Mouse (Mus musculus) limb, embryonic 14.5 days (tissue): Measurements from ENCODE around the gene Snrk. TPM values are rescaled to one million over a fixed set of nuclear protein-coding genes. Genes with fewer than 3 reads are reported as not detected.

Experiments used
- ATAC-seq: fragments of 200-750 bp; cut with Nextera tagmentation; 2 replicates; pipeline ENCODE4 v1.8.0; 2017; ENCODE audit warnings: low read depth, moderate number of reproducible peaks, moderate TSS enrichment; ENCODE audit not compliant: low FRiP score
- DNase-seq: peaks from one replicate; pipeline ENCODE4 v3.0.0-alpha.2; 2015; ENCODE audit warnings: low spot score
- H3K27ac ChIP-seq: fragments of 300-500 bp; sonication (generic); replicated peaks from 2 replicates; pipeline ENCODE4 v1.5.1; 2014; ENCODE audit warnings: low read depth, mild to moderate bottlenecking, low read length, moderate library complexity, mixed read lengths
- H3K27me3 ChIP-seq: fragments of 300-500 bp; sonication (generic); 2 replicates; pipeline ENCODE4 v1.6.1; 2014; ENCODE audit warnings: low read length, mixed read lengths; ENCODE audit not compliant: control insufficient read depth, insufficient read depth
- H3K36me3 ChIP-seq: fragments of 300-500 bp; sonication (generic); 2 replicates; pipeline ENCODE4 v1.6.1; 2014; ENCODE audit warnings: mild to moderate bottlenecking, low read length, moderate library complexity, mixed read lengths; ENCODE audit not compliant: control insufficient read depth, insufficient read depth
- H3K4me1 ChIP-seq: fragments of 300-500 bp; sonication (generic); 2 replicates; pipeline ENCODE4 v1.6.1; 2014; ENCODE audit warnings: antibody characterized with exemption, low read length, mixed read lengths; ENCODE audit not compliant: control insufficient read depth, insufficient read depth
- H3K4me2 ChIP-seq: fragments of 300-500 bp; sonication (generic); replicated peaks from 2 replicates; pipeline ENCODE4 v1.6.1; 2014; ENCODE audit warnings: low read depth, mild to moderate bottlenecking, low read length, moderate library complexity; ENCODE audit not compliant: severe bottlenecking
- H3K4me3 ChIP-seq: fragments of 300-500 bp; sonication (generic); replicated peaks from 2 replicates; pipeline ENCODE4 v1.5.1; 2014; ENCODE audit warnings: low read length
- H3K9ac ChIP-seq: fragments of 300-500 bp; sonication (generic); 2 replicates; pipeline ENCODE4 v1.6.1; 2014; ENCODE audit warnings: mild to moderate bottlenecking, low read depth, low read length, moderate library complexity; ENCODE audit not compliant: severe bottlenecking
- H3K9me3 ChIP-seq: fragments of 300-500 bp; sonication (generic); 2 replicates; pipeline ENCODE4 v1.6.1; 2016; ENCODE audit warnings: low read length; ENCODE audit not compliant: control insufficient read depth
- POLR2A ChIP-seq: fragments of 200-500 bp; IDR thresholded peaks from 2 replicates; pipeline ENCODE4 v1.8.0; 2012; ENCODE audit warnings: inconsistent platforms, mild to moderate bottlenecking, moderate library complexity, borderline replicate concordance; ENCODE audit not compliant: insufficient read depth, insufficient read length; ENCODE audit errors: extremely low read depth
- WGBS: fragments of 180-500 bp; shearing (Covaris S2); extraction: QIAGEN DNeasy Blood & Tissue Kit; methylation state at CpG from one replicate; pipeline ENCODE4 v1.1.7; 2014; 5-methylcytosine and 5-hydroxymethylcytosine counted together
- polyA plus RNA-seq, 2 experiments: library from polyadenylated mRNA; depleted of rRNA in 1 of 2; stranded (reverse) in 1 of 2; unstranded in 1 of 2; fragments of >200 nt; fragmentation: Nextera tagmentation in 1 of 2; extraction: Ambion mirVana in 1 of 2; gene quantifications; 2 replicates each; pipeline versions ENCODE4 v1.2.1 to v1.2.3; 2012 to 2014

Gene Snrk
- polyA plus RNA-seq, 2 experiments, result 40.2 to 50.1 TPM

DNA sequence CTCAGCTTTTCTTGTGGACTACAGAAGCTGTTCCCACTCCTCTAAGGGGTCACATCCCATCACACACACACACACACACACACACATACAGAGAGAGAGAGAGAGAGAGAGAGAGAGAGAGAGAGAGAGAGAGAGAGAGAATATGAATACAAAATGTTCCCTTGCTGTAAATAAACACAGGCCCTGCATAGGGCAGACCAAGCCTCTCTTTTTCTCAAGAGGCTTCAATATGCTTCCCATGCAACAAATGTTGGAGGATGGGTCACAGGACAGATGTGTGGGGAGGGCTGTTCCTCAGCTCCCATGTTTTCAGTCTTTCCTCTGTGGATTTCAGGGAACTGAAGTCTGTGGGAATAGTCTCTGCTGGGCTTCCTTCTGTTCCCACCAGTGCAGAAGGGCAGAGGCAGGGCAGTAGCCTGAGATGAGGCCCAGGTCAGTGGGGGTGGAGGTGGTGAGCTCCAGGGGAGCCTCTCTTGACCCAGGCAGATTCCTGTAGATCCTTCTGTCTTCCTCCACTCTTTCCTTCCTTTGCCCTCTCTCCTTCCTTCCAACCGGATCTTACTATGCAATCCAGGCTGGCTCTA lies 69.7 kb downstream of the Snrk start:
- H3K9ac ChIP-seq, result no peak overlapping the region
- H3K4me1 ChIP-seq, result no peaks in the 10 kb centered on the region
- DNase-seq, result no peak
- no peak for ATAC-seq
- no peak overlapping the region for H3K4me2 ChIP-seq
- no peaks in the 10 kb centered on the region for H3K9me3 ChIP-seq
- H3K4me3 ChIP-seq, result no peak overlapping the region
- no peak overlapping the region for H3K27ac ChIP-seq
- H3K36me3 ChIP-seq, result no peaks in the 10 kb centered on the region; the same call in 1 of the 2 replicates
- H3K27me3 ChIP-seq, result no peaks in the 10 kb centered on the region
- TF ChIP-seq POLR2A, result no peak
- 67% methylated on average over 1 of the region's 1 CpGs for WGBS

DNA sequence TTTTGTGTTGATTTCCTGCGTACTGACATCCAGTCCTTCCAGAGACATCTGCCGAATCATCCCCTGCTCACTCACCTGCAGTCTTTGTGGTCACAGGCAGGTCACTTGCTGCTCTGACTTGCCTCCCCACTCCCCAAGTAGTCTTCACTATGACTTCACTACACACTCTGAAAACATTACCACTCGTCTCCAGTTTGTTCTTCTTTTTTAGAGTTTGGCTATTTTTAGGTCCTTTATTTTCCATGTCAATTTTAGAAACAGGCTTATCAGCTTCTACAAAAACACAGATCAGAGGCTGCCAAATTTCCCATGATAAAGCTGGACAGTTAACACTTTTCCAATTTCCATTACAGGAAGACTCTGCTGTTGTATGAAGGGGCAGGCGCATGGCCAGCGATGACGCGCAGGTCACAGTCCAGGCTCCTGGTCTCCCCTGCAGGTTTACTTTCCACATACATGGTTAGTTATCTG lies 70.4 kb downstream of the Snrk start:
- TF ChIP-seq POLR2A, result no peak
- no peaks in the 10 kb centered on the region for H3K27me3 ChIP-seq
- H3K4me2 ChIP-seq, result no peak overlapping the region
- no peak overlapping the region for H3K9ac ChIP-seq
- no peak overlapping the region for H3K4me3 ChIP-seq
- ATAC-seq (no peak), DNase-seq (no peak)
- WGBS, result 87% methylated on average over 7 of the region's 7 CpGs
- no peak overlapping the region for H3K27ac ChIP-seq
- no peaks in the 10 kb centered on the region for H3K9me3 ChIP-seq
- no peaks in the 10 kb centered on the region for H3K4me1 ChIP-seq
- H3K36me3 ChIP-seq, result no peaks in the 10 kb centered on the region; the same call in 1 of the 2 replicates

DNA sequence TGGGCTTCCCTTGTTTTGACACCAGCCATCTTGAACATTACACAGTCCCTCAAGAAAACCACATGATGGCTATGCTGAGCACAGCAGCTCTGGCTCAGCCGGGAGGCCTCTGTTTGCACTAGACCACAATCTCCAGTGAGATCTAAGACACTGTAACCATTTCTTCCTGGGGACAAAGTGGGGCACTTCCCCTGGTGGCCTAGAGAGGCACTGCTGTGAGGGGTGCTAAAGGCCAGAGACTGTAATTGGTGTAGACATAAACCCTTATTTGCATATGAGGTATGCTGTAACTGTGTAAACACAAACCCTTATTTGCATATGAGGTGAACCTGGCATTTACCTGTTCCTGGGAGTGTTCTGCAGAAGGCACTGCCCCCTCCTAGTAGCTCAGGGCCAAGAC lies 71.7 kb downstream of the Snrk start:
- Histone ChIP-seq H3K9ac (no peak overlapping the region), H3K27ac (no peak overlapping the region), H3K27me3 (no peaks in the 10 kb centered on the region), H3K9me3 (no peaks in the 10 kb centered on the region), H3K4me2 (no peak overlapping the region), H3K36me3 (no peaks in the 10 kb centered on the region; the same call in 1 of the 2 replicates), H3K4me3 (no peak overlapping the region), H3K4me1 (no peaks in the 10 kb centered on the region)
- 52% methylated on average over 1 of the region's 1 CpGs for WGBS
- no peak for TF ChIP-seq POLR2A
- ATAC-seq, result no peak
- no peak for DNase-seq

DNA sequence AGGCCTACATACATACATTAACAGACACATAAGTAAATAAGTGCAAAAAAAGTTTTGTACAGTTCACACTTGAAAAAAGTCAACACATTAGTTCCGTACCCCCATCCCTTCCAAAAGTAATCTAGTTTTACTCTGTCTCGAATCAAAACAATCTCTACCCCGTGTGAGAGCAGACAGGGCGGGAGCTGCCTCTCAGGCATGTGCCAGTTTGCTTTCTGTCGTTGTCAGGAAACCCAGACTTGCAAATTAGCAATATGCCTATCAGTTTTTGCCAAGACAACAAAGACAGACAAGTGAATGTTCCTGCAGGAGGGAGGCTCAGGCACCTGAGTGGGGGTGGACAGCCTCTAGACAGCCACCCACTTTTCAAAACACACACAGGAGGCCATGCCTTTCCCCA lies 76.3 kb downstream of the Snrk start:
- Histone ChIP-seq H3K9me3 (no peaks in the 10 kb centered on the region), H3K4me2 (no peak overlapping the region), H3K27me3 (no peaks in the 10 kb centered on the region), H3K36me3 (no peaks in the 10 kb centered on the region), H3K27ac (no peak overlapping the region), H3K4me3 (no peak overlapping the region), H3K4me1 (no peaks in the 10 kb centered on the region), H3K9ac (no peak overlapping the region)
- 63% methylated on average over 5 of the region's 5 CpGs for WGBS
- DNase-seq (no peak), ATAC-seq (no peak)
- TF ChIP-seq POLR2A, result no peak

DNA sequence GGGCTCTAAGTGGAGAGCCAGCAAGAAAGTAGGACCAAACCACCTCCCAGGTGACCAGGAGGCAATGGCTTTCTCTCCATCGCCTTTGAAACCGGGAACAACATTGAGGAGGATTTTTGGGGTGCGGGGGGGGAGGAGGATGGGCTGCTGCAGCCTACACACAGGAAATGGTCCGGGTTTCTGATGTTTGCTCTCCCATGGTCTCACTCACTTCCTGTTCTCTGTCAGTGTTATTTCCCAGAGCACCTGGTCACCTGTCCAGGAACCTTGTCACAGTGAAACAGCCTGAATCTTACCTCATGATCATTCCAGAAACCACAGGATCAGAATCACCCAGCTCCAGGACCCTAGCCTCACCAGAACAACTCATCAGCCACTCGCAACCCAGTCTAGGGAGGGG lies 76.8 kb downstream of the Snrk start:
- no peak overlapping the region for H3K9ac ChIP-seq
- DNase-seq, result no peak
- no peak for ATAC-seq
- H3K4me1 ChIP-seq, result no peaks in the 10 kb centered on the region
- H3K4me2 ChIP-seq, result no peak overlapping the region
- TF ChIP-seq POLR2A, result no peak
- 69% methylated on average over 5 of the region's 5 CpGs for WGBS
- no peaks in the 10 kb centered on the region for H3K36me3 ChIP-seq
- no peak overlapping the region for H3K27ac ChIP-seq
- H3K4me3 ChIP-seq, result no peak overlapping the region
- H3K27me3 ChIP-seq, result no peaks in the 10 kb centered on the region
- H3K9me3 ChIP-seq, result no peaks in the 10 kb centered on the region
